ENCODE assay signal across 7 mouse cellular contexts in the genomic region with DNA sequence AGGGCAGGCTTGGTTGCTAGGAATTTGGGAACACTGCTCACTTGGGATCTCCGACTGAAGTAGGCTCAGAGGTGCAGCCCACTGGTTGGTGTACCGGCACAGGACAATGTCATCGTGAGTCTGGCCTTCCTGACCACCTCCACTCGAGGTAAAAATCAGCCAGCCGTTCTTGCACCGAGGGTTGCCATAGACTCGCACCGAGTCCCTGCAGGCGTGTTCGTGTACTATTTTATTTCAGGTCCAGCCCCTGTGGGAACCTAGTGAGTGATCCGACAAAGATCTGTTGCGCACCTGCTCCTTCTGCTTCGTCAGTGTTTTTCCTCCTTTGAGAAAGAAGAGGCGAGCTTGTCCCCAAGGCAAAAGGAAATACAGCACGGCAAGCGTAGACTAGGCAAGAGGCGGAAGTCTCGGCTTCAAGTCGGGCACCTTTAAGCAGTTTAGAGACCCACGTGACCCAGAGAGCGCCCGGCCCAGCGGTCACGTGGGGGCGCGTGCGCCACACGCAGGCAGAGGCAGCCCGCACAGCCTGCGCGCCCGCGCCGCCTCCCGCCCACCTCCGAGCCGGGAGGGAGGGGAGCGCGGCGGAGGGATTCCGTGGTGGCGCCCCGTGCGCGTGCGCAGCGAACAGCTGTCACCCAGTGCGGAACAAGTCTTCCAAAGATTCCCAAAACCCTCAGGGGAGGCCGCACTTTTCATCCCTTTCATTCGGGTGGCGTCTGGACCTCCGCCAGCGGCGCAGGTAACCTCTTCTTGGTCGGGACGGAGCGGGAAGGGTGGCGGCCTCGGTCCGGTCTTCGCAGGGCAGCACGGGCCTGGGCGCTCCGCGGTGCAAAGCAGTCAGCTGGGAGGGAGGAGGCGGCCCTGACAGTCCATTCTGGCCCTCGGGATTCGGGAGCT. TPM values are rescaled to one million over a fixed set of nuclear protein-coding genes. Genes with fewer than 3 reads are reported as not detected.
A peak's percentile ranks its signal among the peaks of the same experiment; 100 is the strongest.
DNase-seq lines count a peak whose midpoint lies in the region; ATAC-seq lines count a peak whose summit lies in the region.

No protein-coding gene starts in this region.

- no peaks in the 10 kb centered on the region for H3K4me1 ChIP-seq in embryonic facial prominence, embryonic 11.5 days (ENCODE audit: control insufficient read depth, insufficient read depth, low read length)
- 0 out of 2 replicates have a peak, but pooled peaks cover 7% of the 10 kb centered on the region for H3K4me1 ChIP-seq in limb, embryonic 10.5 days
- peaks cover 13% of the 10 kb centered on the region for H3K4me1 ChIP-seq in midbrain, embryonic 13.5 days (replicated peaks)

- H3K9ac ChIP-seq in embryonic facial prominence, embryonic 11.5 days (replicated peaks; ENCODE audit: low read length): peak overlapping the region; percentile 82
- H3K9ac ChIP-seq in midbrain, embryonic 13.5 days (replicated peaks): peak overlapping the region; percentile 88

- ATAC-seq in embryonic facial prominence, embryonic 11.5 days (replicated peaks; ENCODE audit: insufficient number of reproducible peaks, low FRiP score, low TSS enrichment, low read depth): peak; percentile 96
- peak; percentile 92 for ATAC-seq in granulocyte monocyte progenitor cell, adult 5-6 weeks (replicated peaks; ENCODE audit: poor library complexity, severe bottlenecking)
- ATAC-seq in midbrain, embryonic 13.5 days: peak; percentile 98

- peak overlapping the region; percentile 74 for H3K4me2 ChIP-seq in embryonic facial prominence, embryonic 11.5 days (ENCODE audit: low read depth, low read length)
- H3K4me2 ChIP-seq in midbrain, embryonic 13.5 days (replicated peaks): peak overlapping the region; percentile 73

- H3K4me3 ChIP-seq in embryonic facial prominence, embryonic 11.5 days (ENCODE audit: low read depth, low read length): peak overlapping the region; percentile 84
- H3K4me3 ChIP-seq in limb, embryonic 10.5 days: peak overlapping the region; percentile 80
- H3K4me3 ChIP-seq in midbrain, embryonic 13.5 days (replicated peaks): peak overlapping the region; percentile 71

- no peaks in the 10 kb centered on the region for H3K27me3 ChIP-seq in embryonic facial prominence, embryonic 11.5 days (ENCODE audit: control insufficient read depth, insufficient read depth, low read length)
- no peaks in the 10 kb centered on the region for H3K27me3 ChIP-seq in limb, embryonic 10.5 days (ENCODE audit: low read depth, poor library complexity, severe bottlenecking)
- no peaks in the 10 kb centered on the region for H3K27me3 ChIP-seq in midbrain, embryonic 13.5 days

- DNase-seq in adrenal gland, postnatal 14 days: peak; percentile 98
- peak; percentile 95 for DNase-seq in embryonic facial prominence, embryonic 11.5 days (ENCODE audit: low spot score)
- peak; percentile 98 for DNase-seq in kidney, adult 11 months
- peak; percentile 95 for DNase-seq in limb, embryonic 10.5 days (ENCODE audit: low spot score)
- peak; percentile 90 for DNase-seq in spleen, adult 12 weeks (ENCODE audit: low spot score)

- H3K27ac ChIP-seq in embryonic facial prominence, embryonic 11.5 days (replicated peaks; ENCODE audit: low read depth, low read length): no peak overlapping the region
- H3K27ac ChIP-seq in limb, embryonic 10.5 days: peak overlapping the region; percentile 87
- peak overlapping the region; percentile 88 for H3K27ac ChIP-seq in midbrain, embryonic 13.5 days

- no peaks in the 10 kb centered on the region for H3K9me3 ChIP-seq in embryonic facial prominence, embryonic 11.5 days (replicated peaks; ENCODE audit: control insufficient read depth, low read length)
- H3K9me3 ChIP-seq in limb, embryonic 10.5 days (replicated peaks): no peaks in the 10 kb centered on the region
- H3K9me3 ChIP-seq in midbrain, embryonic 13.5 days: no peaks in the 10 kb centered on the region

- no peaks in the 10 kb centered on the region for H3K36me3 ChIP-seq in embryonic facial prominence, embryonic 11.5 days (replicated peaks; ENCODE audit: control insufficient read depth, insufficient read depth, low read depth, low read length)
- H3K36me3 ChIP-seq in limb, embryonic 10.5 days: no peaks in the 10 kb centered on the region
- no peaks in the 10 kb centered on the region for H3K36me3 ChIP-seq in midbrain, embryonic 13.5 days

- under 1% methylated on average over 68 of the region's 68 CpGs for WGBS in embryonic facial prominence, embryonic 11.5 days
- under 1% methylated on average over 68 of the region's 68 CpGs for WGBS in limb, embryonic 10.5 days
- under 1% methylated on average over 68 of the region's 68 CpGs for WGBS in midbrain, embryonic 13.5 days

RNA-seq across cellular contexts. Expression of gene Kdm4c, which starts 9.3 kb away (rescaled TPM):
- 18.4 and 22.5 TPM in 2 replicates for total RNA-seq in adrenal gland, postnatal 14 days (2021)
- 12.7 and 12.9 TPM in 2 replicates for polyA plus RNA-seq in embryonic facial prominence, embryonic 11.5 days (2014; fragmentation: Nextera tagmentation; extraction: Ambion mirVana)
- 15.6 and 17.1 TPM in 2 replicates for total RNA-seq in granulocyte monocyte progenitor cell, adult 5-6 weeks (2014; fragmentation: Nextera tagmentation)
- total RNA-seq in granulocyte monocyte progenitor cell, adult 5-6 weeks (2017): 17.7 and 20.9 TPM in 2 replicates
- 6.1 and 8.8 TPM in 2 replicates for polyA plus RNA-seq in limb, embryonic 10.5 days (2016; fragmentation: Nextera tagmentation; extraction: Ambion mirVana)
- polyA plus RNA-seq in midbrain, embryonic 13.5 days (2015; fragmentation: Nextera tagmentation; extraction: Ambion mirVana): 17.2 and 17.6 TPM in 2 replicates
